Mouse (Mus musculus): Measurements from ENCODE around the gene 4933411K16Rik.

4933411K16Rik gene

GRCm38 (mm10) chr19:42051948-42052347 is at the start of gene 4933411K16Rik:
4933411K16Rik (plus strand) TSS chr19:42052248.
- no peak for DNase-seq (ENCODE audit: low read depth, low spot score)

GRCm38 (mm10) chr19:42004258-42004657 is 47.8 kb upstream of the 4933411K16Rik start:
- DNase-seq (ENCODE audit: low read depth, low spot score), result no peak

GRCm38 (mm10) chr19:42005616-42006015 is 46.4 kb upstream of the 4933411K16Rik start:
- no peak for DNase-seq (ENCODE audit: low read depth, low spot score)

GRCm38 (mm10) chr19:42006568-42006967 is 45.5 kb upstream of the 4933411K16Rik start:
- DNase-seq (ENCODE audit: low read depth, low spot score), result no peak

GRCm38 (mm10) chr19:42008586-42008985 is 43.5 kb upstream of the 4933411K16Rik start:
- no peak for DNase-seq (ENCODE audit: low read depth, low spot score)

GRCm38 (mm10) chr19:42009067-42009466 is 43.0 kb upstream of the 4933411K16Rik start:
- no peak for DNase-seq (ENCODE audit: low read depth, low spot score)

GRCm38 (mm10) chr19:42010436-42010835 is 41.6 kb upstream of the 4933411K16Rik start:
- no peak for DNase-seq (ENCODE audit: low read depth, low spot score)

- no peak for DNase-seq (ENCODE audit: low read depth, low spot score)
Measured at GRCm38 (mm10) chr19:42011123-42011522, 40.9 kb upstream of the 4933411K16Rik start.

- no peak for DNase-seq (ENCODE audit: low read depth, low spot score)
Measured at GRCm38 (mm10) chr19:42014231-42014825, 37.7 kb upstream of the 4933411K16Rik start.

- DNase-seq (ENCODE audit: low read depth, low spot score), result no peak
Measured at GRCm38 (mm10) chr19:42015001-42015400, 37.0 kb upstream of the 4933411K16Rik start.

GRCm38 (mm10) chr19:42016251-42016650 is 35.8 kb upstream of the 4933411K16Rik start:
- no peak for DNase-seq (ENCODE audit: low read depth, low spot score)

- DNase-seq (ENCODE audit: low read depth, low spot score), result no peak
Measured at GRCm38 (mm10) chr19:42016840-42017239, 35.2 kb upstream of the 4933411K16Rik start.

- DNase-seq (ENCODE audit: low read depth, low spot score), result no peak
Measured at GRCm38 (mm10) chr19:42017399-42018247, 34.4 kb upstream of the 4933411K16Rik start.

- peak; percentile 63 for DNase-seq (ENCODE audit: low read depth, low spot score)
Measured at GRCm38 (mm10) chr19:42019011-42019522, 33.0 kb upstream of the 4933411K16Rik start.

GRCm38 (mm10) chr19:42021681-42022541 is 30.1 kb upstream of the 4933411K16Rik start:
- DNase-seq (ENCODE audit: low read depth, low spot score), result no peak

GRCm38 (mm10) chr19:42022542-42022848 is 29.6 kb upstream of the 4933411K16Rik start:
- no peak for DNase-seq (ENCODE audit: low read depth, low spot score)

GRCm38 (mm10) chr19:42026158-42026557 is 25.9 kb upstream of the 4933411K16Rik start:
- DNase-seq (ENCODE audit: low read depth, low spot score), result peak; percentile 69

GRCm38 (mm10) chr19:42031112-42031511 is 20.9 kb upstream of the 4933411K16Rik start:
- DNase-seq (ENCODE audit: low read depth, low spot score), result no peak

GRCm38 (mm10) chr19:42033611-42034010 is 18.4 kb upstream of the 4933411K16Rik start:
- DNase-seq (ENCODE audit: low read depth, low spot score), result no peak

- no peak for DNase-seq (ENCODE audit: low read depth, low spot score)
Measured at GRCm38 (mm10) chr19:42034146-42034775, 17.8 kb upstream of the 4933411K16Rik start.

GRCm38 (mm10) chr19:42034881-42035455 is 17.1 kb upstream of the 4933411K16Rik start:
- DNase-seq (ENCODE audit: low read depth, low spot score), result no peak

Measured in CD4-positive helper T cell, adult 2 months (primary cell).